Mouse (Mus musculus): ENCODE results near the gene Zfp609.

DNA sequence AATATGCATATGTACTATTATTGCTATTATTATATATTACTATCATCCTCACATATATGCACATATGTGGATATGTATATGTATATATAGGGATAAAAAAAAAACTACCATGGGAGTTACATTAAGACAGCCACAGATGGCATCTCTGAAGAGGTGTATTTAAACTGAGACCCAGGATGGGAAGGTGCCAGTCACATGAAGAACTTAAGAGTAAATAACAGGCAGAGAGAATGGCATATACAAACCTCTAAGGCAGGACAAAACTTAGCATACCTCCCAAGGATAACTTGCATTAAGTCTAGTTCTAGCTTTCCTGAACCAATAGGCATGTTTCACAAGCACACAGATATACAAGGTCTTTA is 83.6 kb downstream of the Zfp609 start:
- TF ChIP-seq CTCF (IDR thresholded peaks at IDR 0.05; ENCODE audit: extremely low read depth, insufficient read length, insufficient replicate concordance, low read depth, low read length) (no peak), POLR2A (IDR thresholded peaks at IDR 0.05; ENCODE audit: low read depth, low read length) (no peak)
